Mouse (Mus musculus): ENCODE results near the gene Gls2. TPM values are rescaled to one million over a fixed set of nuclear protein-coding genes. Genes with fewer than 3 reads are reported as not detected.
"Not testable (repeated sequence)": the region's sequence is repeated elsewhere in the genome, so short reads cannot be mapped to it uniquely, and the experiment has no call there.

The Gls2 gene
- total RNA-seq, 2 experiments from 2014 or later: 5.9 to 7.9 TPM

DNA sequence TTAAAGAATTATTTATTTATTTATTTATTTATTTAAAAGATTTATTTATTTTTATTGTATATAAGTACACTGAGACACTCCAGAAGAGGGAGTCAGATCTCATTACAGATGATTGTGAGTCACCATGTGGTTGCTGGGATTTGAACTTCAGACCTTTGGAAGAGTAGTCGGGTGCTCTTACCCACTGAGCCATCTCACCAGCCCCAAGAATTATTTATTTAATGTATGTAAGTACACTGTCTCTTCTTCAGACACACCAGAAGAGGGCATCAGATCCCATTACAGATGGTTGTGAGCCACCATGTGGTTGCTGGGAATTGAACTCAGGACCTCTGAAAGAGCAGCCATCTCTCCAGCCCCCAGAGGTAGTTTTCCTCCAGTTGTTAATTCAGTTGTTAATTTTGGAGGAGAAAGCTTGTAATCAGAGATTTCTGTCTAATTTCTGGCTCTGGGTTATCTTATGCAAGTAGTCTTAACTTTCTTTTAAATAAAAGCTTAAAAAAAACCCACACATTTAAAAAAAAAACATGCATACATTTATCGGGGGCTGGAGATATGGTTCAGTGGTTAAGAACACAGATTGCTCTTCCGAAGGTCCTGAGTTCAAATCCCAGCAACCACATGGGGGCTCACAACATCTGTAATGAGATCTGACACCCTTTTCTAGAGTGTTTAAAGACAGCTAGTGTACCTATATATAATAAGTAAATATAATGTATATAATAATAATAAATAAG, 2.1 kb upstream of the Gls2 start:
- intact Hi-C loops (cut with DNase I); DNase-seq: not testable (repeated sequence)

DNA sequence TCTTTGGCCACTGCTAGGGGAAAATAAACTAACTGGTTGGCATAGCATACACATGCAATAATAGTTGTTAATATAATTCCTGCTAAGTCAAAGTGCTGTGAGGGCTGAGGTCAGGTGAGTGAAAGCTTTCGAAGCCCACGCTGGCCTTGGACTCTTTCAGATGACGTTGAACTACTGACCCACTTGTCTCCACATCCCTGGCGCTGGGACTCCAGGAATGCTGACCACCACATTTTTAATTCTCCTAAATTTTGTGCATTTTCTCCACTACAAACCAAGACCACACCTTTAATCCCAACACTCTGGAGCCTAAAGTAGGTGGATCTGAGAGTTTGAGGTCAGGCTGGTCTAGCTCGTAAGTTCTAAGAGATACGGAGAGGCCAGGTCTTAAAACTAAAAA, 1.1 kb upstream of the Gls2 start:
- intact Hi-C loops (cut with DNase I): no loop called here
- DNase-seq: no peak

- DNase-seq: no peak
- intact Hi-C loops (cut with DNase I): no loop called here
These were observed 549 bp downstream of the Gls2 start for GRCm38 (mm10) chr10:128194551-128195461.

DNA sequence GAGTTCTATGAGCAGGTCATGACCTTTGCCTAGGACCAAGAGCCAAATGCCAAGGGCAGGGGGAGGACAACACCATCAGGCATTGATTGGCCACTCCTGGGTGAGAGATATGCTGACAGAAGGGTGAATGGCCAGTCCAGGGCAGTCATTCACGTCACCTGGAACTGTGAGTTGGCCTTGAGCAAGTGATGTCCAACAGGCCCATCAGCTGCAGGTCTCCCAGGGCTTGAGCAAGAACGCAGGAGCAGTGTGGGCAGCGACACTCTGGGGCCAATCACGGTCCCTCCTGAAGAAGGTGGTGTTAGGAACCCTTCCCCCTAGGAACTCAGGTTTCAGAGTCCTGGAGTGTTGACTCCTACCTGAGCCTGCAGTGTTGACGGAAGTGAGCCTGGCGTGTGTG, 7.6 kb downstream of the Gls2 start:
- intact Hi-C loops (cut with DNase I): no loop called here
- no peak for DNase-seq

DNA sequence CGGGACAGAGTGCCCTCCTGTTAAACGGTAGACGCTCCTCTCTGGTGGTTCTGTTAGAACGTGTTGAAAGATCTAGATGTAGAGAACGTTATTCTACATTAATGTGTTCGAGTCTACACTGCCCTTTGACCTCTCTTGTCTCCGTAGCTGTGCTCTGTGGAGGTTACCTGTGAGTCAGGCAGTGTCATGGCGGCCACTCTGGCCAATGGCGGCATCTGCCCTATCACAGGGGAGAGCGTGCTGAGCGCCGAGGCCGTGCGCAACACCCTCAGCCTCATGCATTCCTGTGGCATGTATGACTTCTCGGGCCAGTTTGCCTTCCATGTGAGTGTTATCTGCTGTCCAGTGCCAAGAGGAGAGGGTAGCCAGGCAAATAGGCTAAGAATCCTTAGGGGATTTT, 10.7 kb downstream of the Gls2 start:
- intact Hi-C loops (cut with DNase I): no loop called here
- DNase-seq: no peak

DNA sequence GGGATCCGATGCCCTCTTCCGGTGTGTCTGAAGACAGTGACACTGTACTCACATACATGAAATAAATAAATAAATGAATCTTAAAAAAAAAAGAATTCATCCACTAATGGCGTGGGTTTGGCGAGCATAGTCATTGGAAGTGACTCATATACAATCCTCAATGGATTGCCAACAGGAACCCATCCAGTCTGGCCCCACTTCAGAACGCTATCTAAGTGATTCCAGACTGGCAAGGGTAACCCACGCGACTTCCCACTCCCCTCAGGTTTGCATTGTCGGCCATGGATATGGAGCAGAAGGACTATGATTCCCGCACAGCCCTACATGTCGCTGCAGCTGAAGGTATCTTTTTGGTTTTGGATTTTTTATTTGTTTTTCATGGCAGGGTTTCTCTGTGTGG, 14.1 kb downstream of the Gls2 start:
- DNase-seq: no peak
- intact Hi-C loops (cut with DNase I): no loop called here

DNA sequence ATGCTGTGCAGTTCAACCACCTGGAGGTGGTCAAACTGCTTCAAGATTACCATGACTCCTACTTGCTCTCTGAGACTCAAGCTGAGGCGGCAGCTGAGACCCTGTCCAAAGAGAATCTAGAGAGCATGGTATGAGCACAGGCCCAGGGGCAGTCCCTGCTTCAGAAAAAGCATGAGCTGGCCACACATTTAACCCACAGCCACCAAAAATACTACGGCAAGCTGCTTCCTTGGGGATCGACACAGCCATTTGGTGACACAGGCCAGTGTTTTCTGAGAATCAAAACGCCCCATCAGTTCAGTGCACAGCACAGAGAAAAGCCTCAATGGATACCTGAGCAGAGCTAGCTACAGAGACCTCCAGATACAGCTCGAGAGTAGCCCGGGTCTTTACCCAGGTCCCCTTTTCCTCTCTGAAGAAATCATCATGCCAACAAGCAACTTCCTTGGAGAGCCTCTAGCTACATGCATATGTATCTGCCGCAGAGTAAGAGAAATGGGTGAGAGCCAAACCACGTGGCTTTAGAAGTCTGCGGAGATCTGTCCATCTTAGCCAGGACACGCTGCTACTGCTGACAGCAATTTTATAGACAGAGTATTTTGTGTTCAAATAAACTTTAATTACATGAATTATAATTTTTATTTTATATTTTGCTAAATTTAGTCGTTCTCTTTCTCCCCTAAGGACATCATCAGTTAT, 15.2 kb downstream of the Gls2 start:
- intact Hi-C loops (cut with DNase I): loop anchor here (10.0 kb wide), 1 partner anchor 75 kb away; no protein-coding TSS in a partner anchor
- no peak for DNase-seq

DNA sequence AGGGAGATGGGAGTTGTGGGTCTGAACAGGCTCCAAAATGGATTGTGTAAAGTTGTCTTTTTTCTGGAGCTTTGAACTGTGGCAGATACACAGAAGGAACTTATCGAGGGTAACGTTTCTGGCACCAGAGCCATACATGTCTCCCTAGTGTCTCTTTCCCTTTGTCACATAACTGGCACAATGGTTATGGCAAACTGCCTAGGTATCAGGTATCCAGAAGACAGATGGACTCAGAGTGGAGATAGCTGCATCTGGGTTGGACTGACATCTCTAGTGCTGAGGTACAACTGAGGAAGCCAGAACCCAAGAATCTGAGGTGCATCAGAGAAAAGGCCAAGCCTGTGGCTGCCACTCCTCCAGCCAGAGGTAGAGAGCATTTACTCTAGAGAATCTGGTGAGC, 15.9 kb downstream of the Gls2 start:
- DNase-seq: no peak
- intact Hi-C loops (cut with DNase I): loop anchor here (10.0 kb wide), 1 partner anchor 75 kb away; no protein-coding TSS in a partner anchor

GRCm38 (mm10) chr10:128210954-128211353, 16.7 kb downstream of the Gls2 start:
- intact Hi-C loops (cut with DNase I): loop anchor here (10.0 kb wide), 1 partner anchor 74 kb away; no protein-coding TSS in a partner anchor
- DNase-seq: no peak

DNA sequence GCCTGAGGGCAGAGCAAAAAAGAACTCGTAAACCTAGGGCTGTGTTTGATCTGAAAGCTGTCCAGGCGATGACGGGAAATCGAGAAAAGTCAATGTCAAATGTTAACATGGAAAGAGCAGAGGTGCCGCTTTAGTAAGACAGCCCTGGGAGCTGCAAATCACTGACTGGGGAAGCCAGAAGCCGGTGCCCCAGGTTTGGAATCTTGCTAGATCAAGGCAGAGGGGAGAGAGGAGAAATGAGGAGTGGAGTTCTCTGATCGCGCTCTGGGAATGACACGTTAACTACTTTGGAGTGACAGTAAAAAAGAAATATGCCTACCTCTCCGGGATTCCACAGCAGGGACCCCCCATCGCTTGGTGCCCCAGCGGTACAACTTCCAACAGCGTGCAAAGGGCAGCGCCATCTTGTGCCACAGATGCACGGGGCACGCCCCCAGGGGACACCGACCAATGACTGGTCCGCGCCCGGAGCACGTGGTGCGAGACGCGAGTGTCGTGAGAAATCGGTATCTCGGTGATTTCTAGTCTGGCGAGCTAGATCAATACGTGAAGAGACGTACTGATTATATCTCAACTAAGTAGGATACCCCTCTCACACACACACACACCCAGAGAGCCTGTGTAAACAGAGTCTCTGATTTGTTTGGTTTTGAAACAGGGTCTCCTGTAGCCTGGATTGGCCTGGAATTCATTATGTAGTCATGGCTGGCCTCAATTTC, 17.3 kb downstream of the Gls2 start, which contains the start of gene Spryd4:
TSS of gene Spryd4 (minus strand) at position 418 of the 719 bp plus-strand sequence.
- intact Hi-C loops (cut with DNase I): loop anchor here (10.0 kb wide), 1 partner anchor 73 kb away; no protein-coding TSS in a partner anchor
- peak; percentile 96 for DNase-seq

DNA sequence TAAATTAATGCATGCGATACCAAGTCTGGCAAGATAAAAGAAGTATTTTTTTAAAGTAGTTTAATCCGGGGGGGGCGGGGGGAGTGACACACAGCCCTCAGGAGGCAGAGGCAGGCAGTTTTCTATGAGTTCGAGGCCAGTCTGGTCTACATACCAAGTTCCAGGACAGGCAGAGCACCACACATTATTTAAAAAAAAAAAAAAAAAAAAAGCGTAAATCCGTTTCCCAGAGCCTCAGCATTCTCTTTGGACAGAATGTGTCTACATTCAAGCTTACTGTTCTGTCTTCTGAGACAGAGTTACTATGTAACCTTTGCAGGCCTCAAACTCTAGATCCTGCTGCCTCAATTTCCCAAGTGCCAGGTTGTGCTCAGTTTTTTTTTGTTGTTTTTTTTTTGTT, 17.9 kb downstream of the Gls2 start:
- intact Hi-C loops (cut with DNase I): loop anchor here (10.0 kb wide), 1 partner anchor 73 kb away; no protein-coding TSS in a partner anchor
- DNase-seq: no peak

DNA sequence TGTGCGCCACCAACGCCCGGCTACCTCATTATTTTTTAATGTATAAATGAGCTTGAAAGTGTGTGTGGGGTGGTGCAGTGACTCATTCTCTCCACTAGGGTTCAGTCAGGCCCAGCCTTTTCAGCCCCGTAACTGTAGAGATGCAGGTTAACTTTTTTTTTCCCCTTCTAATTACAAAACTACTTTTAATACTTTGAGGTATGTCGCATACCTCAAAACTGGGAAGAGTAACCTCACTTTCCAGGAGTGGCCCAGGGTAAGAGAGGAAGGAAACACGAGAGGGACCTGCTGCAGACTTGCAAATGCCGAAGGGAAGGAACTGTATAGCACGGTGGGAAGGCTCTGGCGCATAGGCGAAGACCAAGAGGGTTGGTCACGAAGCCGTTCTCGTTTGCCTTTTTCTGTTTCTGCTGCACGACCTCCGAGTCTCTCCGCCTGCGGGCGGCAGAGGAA, 18.6 kb downstream of the Gls2 start:
- DNase-seq: peak; percentile 61
- intact Hi-C loops (cut with DNase I): loop anchor here (10.0 kb wide), 1 partner anchor 72 kb away; no protein-coding TSS in a partner anchor

DNA sequence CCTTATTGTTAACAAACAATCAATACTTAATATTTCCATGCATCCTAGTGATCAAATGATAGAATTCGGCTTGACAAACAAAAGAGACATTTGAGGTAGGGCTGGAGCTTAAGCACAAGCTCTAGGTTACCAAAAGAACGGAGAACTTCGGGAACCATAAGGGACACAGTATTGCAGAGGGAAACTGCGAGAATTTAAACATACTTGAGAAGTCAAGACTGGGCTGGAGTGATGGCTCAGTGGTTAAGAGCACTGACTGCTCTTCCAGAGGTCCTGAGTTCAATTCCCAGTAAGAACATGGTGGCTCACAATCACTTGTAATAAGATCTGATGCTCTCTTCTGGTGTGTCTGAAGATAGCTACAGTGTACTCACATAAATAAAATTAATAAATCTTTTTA, 19.9 kb downstream of the Gls2 start:
- intact Hi-C loops (cut with DNase I): loop anchor here (10.0 kb wide), 1 partner anchor 71 kb away; no protein-coding TSS in a partner anchor
- not testable (repeated sequence) for DNase-seq

DNA sequence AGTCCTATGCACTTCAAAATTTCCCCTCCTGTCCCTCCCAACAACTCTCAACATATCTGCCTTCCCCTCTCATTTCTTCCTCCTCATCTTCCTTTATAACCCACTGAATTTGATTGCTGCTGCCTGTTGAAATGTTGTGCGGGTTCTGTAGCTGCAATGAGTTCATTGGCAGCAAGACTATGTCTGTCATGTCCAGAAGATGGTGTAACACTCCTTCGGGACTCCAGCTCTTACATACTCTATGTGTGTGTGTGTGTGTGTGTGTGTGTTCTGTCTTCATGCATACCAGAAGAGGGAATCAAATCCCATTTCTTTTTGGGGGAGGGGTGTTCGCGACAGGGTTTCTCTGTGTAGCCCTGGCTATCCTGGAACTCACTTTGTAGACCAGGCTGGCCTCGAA, 20.7 kb downstream of the Gls2 start:
- intact Hi-C loops (cut with DNase I): loop anchor here (10.0 kb wide), 1 partner anchor 70 kb away; no protein-coding TSS in a partner anchor
- no peak for DNase-seq

GRCm38 (mm10) chr10:128218387-128219117, 24.3 kb downstream of the Gls2 start:
- intact Hi-C loops (cut with DNase I): loop anchor here (10.0 kb wide), 1 partner anchor 66 kb away; no protein-coding TSS in a partner anchor

DNA sequence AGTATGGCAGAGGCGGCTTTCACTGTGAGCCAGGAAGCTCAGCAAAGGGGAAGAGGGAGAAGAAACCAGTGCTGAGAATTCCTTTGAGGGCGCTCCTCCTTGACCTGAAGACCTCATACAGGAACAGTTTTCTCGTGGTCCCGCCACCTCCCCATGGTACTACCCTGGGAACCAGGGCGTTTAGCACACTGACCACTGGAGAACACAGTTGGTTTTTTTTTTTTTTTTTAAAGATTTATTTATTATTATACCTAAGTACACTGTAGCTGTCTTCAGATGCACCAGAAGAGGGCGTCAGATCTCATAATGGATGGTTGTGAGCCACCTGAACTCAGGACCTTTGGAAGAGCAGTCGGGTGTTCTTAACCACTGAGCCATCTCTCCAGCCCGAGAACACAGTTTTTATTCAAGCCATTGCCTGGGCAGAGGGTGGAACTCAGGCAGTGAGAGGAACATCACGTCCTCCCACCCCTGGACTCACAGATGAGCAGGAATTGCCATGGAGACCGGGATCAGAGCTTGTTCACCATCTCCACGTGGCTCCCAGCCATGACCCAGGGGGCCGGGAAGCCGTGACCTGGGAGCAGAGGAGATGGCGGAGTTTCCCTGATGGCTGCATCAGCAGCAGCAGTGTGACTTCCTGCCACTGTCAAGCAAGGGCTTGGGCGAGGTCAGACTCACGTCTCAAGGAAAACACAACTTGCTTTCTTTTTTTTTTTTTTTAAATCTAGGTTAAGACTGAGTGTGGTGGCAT, 27.5 kb downstream of the Gls2 start:
- intact Hi-C loops (cut with DNase I): no loop called here

More at GRCm38 (mm10) chr10:128218387-128219117, 24.3 kb downstream of the Gls2 start:
- DNase-seq: no peak

DNA sequence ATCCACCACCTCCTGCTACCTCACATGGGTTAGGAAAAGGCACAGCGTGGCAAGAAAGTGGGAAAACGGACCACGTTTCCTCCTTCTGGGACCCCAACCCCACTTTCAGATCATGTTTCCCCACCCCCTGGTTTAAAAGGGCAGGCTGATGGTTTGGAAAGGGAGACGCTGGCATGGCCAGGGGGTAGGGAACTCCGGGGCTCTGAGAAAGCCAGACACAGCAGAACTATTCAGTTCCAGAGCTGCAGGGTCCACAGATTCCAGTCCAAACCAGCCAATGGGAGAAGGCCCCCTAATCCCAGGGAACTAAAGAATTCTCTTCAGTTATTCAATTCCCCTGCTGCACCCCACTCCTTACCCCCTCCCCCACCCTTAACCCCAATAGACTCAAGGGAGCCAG, 30.8 kb downstream of the Gls2 start:
- DNase-seq: no peak
- intact Hi-C loops (cut with DNase I): no loop called here

More for the DNA sequence above, 27.5 kb downstream of the Gls2 start:
- no peak for DNase-seq

DNA sequence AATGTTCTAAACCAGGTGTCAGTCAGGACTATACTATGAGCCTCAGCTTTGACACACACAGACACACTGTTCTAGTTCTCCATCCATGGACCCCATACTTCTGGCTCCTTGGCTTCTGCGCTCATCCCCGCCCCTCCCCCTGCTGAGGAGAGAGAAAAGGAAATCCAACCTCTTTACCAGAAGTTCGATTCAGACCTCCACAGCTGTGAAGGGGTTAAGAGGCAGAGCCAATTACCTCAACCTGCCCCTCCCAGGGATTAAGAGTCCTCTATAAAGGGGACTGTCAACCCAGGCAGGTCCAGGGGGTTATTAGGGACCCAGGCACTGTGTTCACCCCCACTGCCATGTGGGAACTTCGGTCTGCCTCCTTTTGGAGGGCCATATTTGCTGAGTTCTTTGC, 31.3 kb downstream of the Gls2 start, which contains the start of gene Mip:
TSS of gene Mip (plus strand) at position 301 of the 400 bp plus-strand sequence.
- intact Hi-C loops (cut with DNase I): no loop called here
- DNase-seq: no peak
